Comparison of ENCODE assay signal across 8 mouse cellular contexts in genomic region chr4:152212531-152212930, GRCm38 (mm10). TPM values are rescaled to one million over a fixed set of nuclear protein-coding genes. Genes with fewer than 3 reads are reported as not detected.
DNase-seq lines count a peak whose midpoint lies in the region; ATAC-seq and TF ChIP-seq lines count a peak whose summit lies in the region.

No protein-coding gene starts in this region.

- no peak overlapping the region for H3K4me3 ChIP-seq in forebrain, embryonic 10.5 days
- H3K4me3 ChIP-seq in forebrain, embryonic 16.5 days (replicated peaks; ENCODE audit: low read length) = no peak overlapping the region
- no peak overlapping the region for H3K4me3 ChIP-seq in forebrain, embryonic 12.5 days (replicated peaks)
- no peak overlapping the region for H3K4me3 ChIP-seq in hindbrain, embryonic 14.5 days (replicated peaks; ENCODE audit: low read length)
- no peak overlapping the region for H3K4me3 ChIP-seq in left cerebral cortex, adult 2 months

- intact Hi-C loops in left cerebral cortex, adult 2 months (cut with DNase I) = loop anchor here (2.0 kb wide), 1 partner anchor 34 kb away; the partner anchor contains the start of gene Acot7

- H3K4me1 ChIP-seq in forebrain, embryonic 10.5 days = peaks cover 19% of the 10 kb centered on the region
- H3K4me1 ChIP-seq in forebrain, embryonic 16.5 days (replicated peaks; ENCODE audit: control insufficient read depth, insufficient read depth, low read length) = 0 out of 2 replicates have a peak, but pooled peaks cover 3% of the 10 kb centered on the region
- peaks cover 4% of the 10 kb centered on the region for H3K4me1 ChIP-seq in forebrain, embryonic 12.5 days
- H3K4me1 ChIP-seq in hindbrain, embryonic 14.5 days (replicated peaks; ENCODE audit: control insufficient read depth, insufficient read depth, low read length) = peaks cover 8% of the 10 kb centered on the region

- no peak overlapping the region for H3K27ac ChIP-seq in forebrain, embryonic 10.5 days
- H3K27ac ChIP-seq in forebrain, embryonic 16.5 days (ENCODE audit: low read length) = no peak overlapping the region
- H3K27ac ChIP-seq in forebrain, embryonic 12.5 days = no peak overlapping the region
- H3K27ac ChIP-seq in hindbrain, embryonic 14.5 days = no peak overlapping the region
- peak overlapping the region; percentile 61; the same call in 1 of the 2 replicates for H3K27ac ChIP-seq in left cerebral cortex, adult 2 months

- ATAC-seq in forebrain, embryonic 16.5 days = no peak
- ATAC-seq in forebrain, embryonic 12.5 days (ENCODE audit: low FRiP score) = peak; percentile 34; the same call in 1 of the 2 replicates
- ATAC-seq in hindbrain, embryonic 14.5 days (ENCODE audit: low FRiP score) = no peak

- H3K27me3 ChIP-seq in forebrain, embryonic 10.5 days (ENCODE audit: poor library complexity, severe bottlenecking) = peaks cover 13% of the 10 kb centered on the region; the same call in 1 of the 2 replicates
- no peaks in the 10 kb centered on the region for H3K27me3 ChIP-seq in forebrain, embryonic 16.5 days (replicated peaks; ENCODE audit: control insufficient read depth, insufficient read depth, low read length)
- peaks cover 19% of the 10 kb centered on the region for H3K27me3 ChIP-seq in forebrain, embryonic 12.5 days
- H3K27me3 ChIP-seq in hindbrain, embryonic 14.5 days (ENCODE audit: control insufficient read depth, insufficient read depth, low read length) = peaks cover 13% of the 10 kb centered on the region

- H3K4me2 ChIP-seq in forebrain, embryonic 16.5 days (ENCODE audit: low read length) = no peak overlapping the region
- no peak overlapping the region for H3K4me2 ChIP-seq in forebrain, embryonic 12.5 days
- H3K4me2 ChIP-seq in hindbrain, embryonic 14.5 days (replicated peaks) = no peak overlapping the region

- 36% methylated on average over 5 of the region's 5 CpGs for WGBS in forebrain, embryonic 10.5 days
- 38% methylated on average over 5 of the region's 5 CpGs for WGBS in forebrain, embryonic 16.5 days
- WGBS in forebrain, embryonic 12.5 days = 47% methylated on average over 5 of the region's 5 CpGs
- 51% methylated on average over 5 of the region's 5 CpGs for WGBS in hindbrain, embryonic 14.5 days

- no peaks in the 10 kb centered on the region for H3K9me3 ChIP-seq in forebrain, embryonic 10.5 days
- no peaks in the 10 kb centered on the region for H3K9me3 ChIP-seq in forebrain, embryonic 16.5 days (ENCODE audit: control insufficient read depth, low read length)
- H3K9me3 ChIP-seq in forebrain, embryonic 12.5 days = no peaks in the 10 kb centered on the region
- H3K9me3 ChIP-seq in hindbrain, embryonic 14.5 days (ENCODE audit: control insufficient read depth, low read length) = no peaks in the 10 kb centered on the region

- peaks cover 3% of the 10 kb centered on the region for H3K36me3 ChIP-seq in forebrain, embryonic 10.5 days (replicated peaks)
- no peaks in the 10 kb centered on the region for H3K36me3 ChIP-seq in forebrain, embryonic 16.5 days (ENCODE audit: control insufficient read depth, insufficient read depth)
- H3K36me3 ChIP-seq in forebrain, embryonic 12.5 days (replicated peaks) = no peaks in the 10 kb centered on the region
- H3K36me3 ChIP-seq in hindbrain, embryonic 14.5 days (replicated peaks; ENCODE audit: control insufficient read depth, insufficient read depth) = 0 out of 2 replicates have a peak, but pooled peaks cover 3% of the 10 kb centered on the region

- peak; percentile 66 for TF ChIP-seq CTCF in left cerebral cortex, adult 2 months (IDR thresholded peaks at IDR 0.05)

- H3K9ac ChIP-seq in forebrain, embryonic 16.5 days (replicated peaks; ENCODE audit: low read depth, low read length) = no peak overlapping the region
- no peak overlapping the region for H3K9ac ChIP-seq in forebrain, embryonic 12.5 days
- no peak overlapping the region for H3K9ac ChIP-seq in hindbrain, embryonic 14.5 days

- peak; percentile 41 for DNase-seq in forebrain, embryonic 10.5 days (ENCODE audit: extremely low spot score, low spot score)
- peak; percentile 47 for DNase-seq in adrenal gland, adult 2 months
- DNase-seq in hindbrain, embryonic 14.5 days (ENCODE audit: low spot score) = peak; percentile 63
- peak; percentile 60 to 67 for DNase-seq in left cerebral cortex, adult 2 months (ENCODE audit: extremely low spot score in 1 of 2, low spot score in 2 of 2)
- DNase-seq in mesoderm, embryonic 11.5 days (ENCODE audit: low read depth, low spot score) = peak; percentile 67
- peak; percentile 44 to 76 for DNase-seq in spleen, postnatal 4 days (ENCODE audit: low spot score in 2 of 2)

RNA-seq across cellular contexts. Expression of gene Acot7, which starts 34.6 kb away (rescaled TPM):
- 61.0 and 64.4 TPM in 2 replicates for polyA plus RNA-seq in forebrain, embryonic 10.5 days (2016; fragmentation: Nextera tagmentation; extraction: Ambion mirVana)
- 210 and 269 TPM in 2 replicates for polyA plus RNA-seq in forebrain, embryonic 16.5 days (2015; fragmentation: Nextera tagmentation; extraction: Ambion mirVana)
- total RNA-seq in adrenal gland, adult 2 months (2021) = 10 to 100 TPM; 43.4 to 65.0 TPM
- polyA plus RNA-seq in adrenal gland, adult 2 months (2012; rRNA removed) = 22.1 and 25.5 TPM in 2 replicates
- polyA plus RNA-seq in forebrain, embryonic 12.5 days (2016; fragmentation: Nextera tagmentation; extraction: Ambion mirVana) = 85.9 and 86.7 TPM in 2 replicates
- 352 and 396 TPM in 2 replicates for polyA plus RNA-seq in hindbrain, embryonic 14.5 days (2014; fragmentation: Nextera tagmentation; extraction: Ambion mirVana)
- total RNA-seq in left cerebral cortex, adult 2 months (2021) = 100 to 1,000 TPM; 300 to 307 TPM

RNA-seq across cellular contexts. Expression of gene Hes2, which starts 53.9 kb away (rescaled TPM):
- not detected in 2 replicates for polyA plus RNA-seq in forebrain, embryonic 10.5 days (2016; fragmentation: Nextera tagmentation; extraction: Ambion mirVana)
- polyA plus RNA-seq in forebrain, embryonic 16.5 days (2015; fragmentation: Nextera tagmentation; extraction: Ambion mirVana) = not detected in 2 replicates
- total RNA-seq in adrenal gland, adult 2 months (2021) = not detected
- polyA plus RNA-seq in adrenal gland, adult 2 months (2012; rRNA removed) = 0.57 TPM in 1 of 2 replicates, not detected in the other
- not detected in 2 replicates for polyA plus RNA-seq in forebrain, embryonic 12.5 days (2016; fragmentation: Nextera tagmentation; extraction: Ambion mirVana)
- not detected in 2 replicates for polyA plus RNA-seq in hindbrain, embryonic 14.5 days (2014; fragmentation: Nextera tagmentation; extraction: Ambion mirVana)
- not detected for total RNA-seq in left cerebral cortex, adult 2 months (2021)
